Comparison of ENCODE assay signal across 11 mouse cellular contexts in genomic region chr10:78129423-78129822, GRCm38 (mm10). TPM values are rescaled to one million over a fixed set of nuclear protein-coding genes. Genes with fewer than 3 reads are reported as not detected.
A peak's percentile ranks its signal among the peaks of the same experiment; 100 is the strongest.
DNase-seq lines count a peak whose midpoint lies in the region; ATAC-seq and TF ChIP-seq lines count a peak whose summit lies in the region.
"Had no signal": no experiment of that assay in that cellular context is flagged by ENCODE, and none has a peak within 500 bp of the region (broad histone marks: within the 10 kb centered on the region; RNA-seq: fewer than 3 reads in every experiment).

No protein-coding gene starts in this region.

- H3K79me2 ChIP-seq in heart, adult 2 months (replicated peaks; ENCODE audit: control insufficient read depth, insufficient read depth, low read length), result no peaks in the 10 kb centered on the region

- peak; percentile 5; the same call in 1 of the 2 replicates for ATAC-seq in limb, embryonic 13.5 days (ENCODE audit: low FRiP score, low read depth)
- ATAC-seq in intestine, embryonic 16.5 days, result no peak
- ATAC-seq: activated CD4-positive, CD25-positive, alpha-beta regulatory T cell, adult 4 months had no signal

- no peak for TF ChIP-seq POLR2A in heart, adult 2 months (IDR thresholded peaks at IDR 0.05; ENCODE audit: insufficient read depth, low read depth, low read length)

- no peak for TF ChIP-seq CTCF in heart, adult 2 months (IDR thresholded peaks at IDR 0.05)

- H3K27me3 ChIP-seq in heart, adult 2 months (ENCODE audit: control insufficient read depth, insufficient read depth, low read length), result no peaks in the 10 kb centered on the region; the same call in 1 of the 2 replicates
- H3K27me3 ChIP-seq in limb, embryonic 13.5 days, result no peaks in the 10 kb centered on the region
- H3K27me3 ChIP-seq in limb, embryonic 10.5 days (ENCODE audit: low read depth, poor library complexity, severe bottlenecking), result no peaks in the 10 kb centered on the region
- H3K27me3 ChIP-seq in intestine, embryonic 16.5 days (replicated peaks; ENCODE audit: control insufficient read depth, insufficient read depth, low read length), result no peaks in the 10 kb centered on the region
- H3K27me3 ChIP-seq: embryonic facial prominence, embryonic 13.5 days had no signal

- peaks cover 23% of the 10 kb centered on the region for H3K4me1 ChIP-seq in heart, adult 2 months (ENCODE audit: control insufficient read depth, insufficient read depth, low read length)
- H3K4me1 ChIP-seq in limb, embryonic 13.5 days, result peaks cover 26% of the 10 kb centered on the region
- peaks cover 12% of the 10 kb centered on the region for H3K4me1 ChIP-seq in limb, embryonic 10.5 days
- H3K4me1 ChIP-seq in intestine, embryonic 16.5 days (ENCODE audit: control insufficient read depth, insufficient read depth, low read length), result peaks cover 2% of the 10 kb centered on the region

- H3K9me3 ChIP-seq in limb, embryonic 13.5 days, result no peaks in the 10 kb centered on the region
- no peaks in the 10 kb centered on the region for H3K9me3 ChIP-seq in limb, embryonic 10.5 days (replicated peaks)
- no peaks in the 10 kb centered on the region for H3K9me3 ChIP-seq in intestine, embryonic 16.5 days (ENCODE audit: control insufficient read depth, low read length)
- H3K9me3 ChIP-seq: embryonic facial prominence, embryonic 13.5 days; G1E had no signal

- no peak overlapping the region for H3K4me3 ChIP-seq in heart, adult 2 months
- no peak overlapping the region for H3K4me3 ChIP-seq in limb, embryonic 13.5 days
- no peak overlapping the region for H3K4me3 ChIP-seq in limb, embryonic 10.5 days
- H3K4me3 ChIP-seq in intestine, embryonic 16.5 days (ENCODE audit: low read length), result no peak overlapping the region
- H3K4me3 ChIP-seq: embryonic facial prominence, embryonic 13.5 days had no signal

- no peaks in the 10 kb centered on the region for H3K36me3 ChIP-seq in heart, adult 2 months (ENCODE audit: control insufficient read depth, insufficient read depth, low read length)
- H3K36me3 ChIP-seq in limb, embryonic 13.5 days, result no peaks in the 10 kb centered on the region
- H3K36me3 ChIP-seq in limb, embryonic 10.5 days, result no peaks in the 10 kb centered on the region
- H3K36me3 ChIP-seq in intestine, embryonic 16.5 days (ENCODE audit: control insufficient read depth, insufficient read depth, low read length), result no peaks in the 10 kb centered on the region
- H3K36me3 ChIP-seq: embryonic facial prominence, embryonic 13.5 days; G1E had no signal

- TF ChIP-seq EP300 in heart, adult 2 months (IDR thresholded peaks at IDR 0.05; ENCODE audit: insufficient read depth, low read depth, low read length), result no peak

- WGBS in heart, adult 2 months, result 30% methylated on average over 11 of the region's 11 CpGs
- WGBS in limb, embryonic 13.5 days, result 33% methylated on average over 11 of the region's 11 CpGs
- WGBS in limb, embryonic 10.5 days, result 42% methylated on average over 11 of the region's 11 CpGs
- WGBS in intestine, embryonic 16.5 days, result 52% methylated on average over 11 of the region's 11 CpGs

- peak; percentile 59 for DNase-seq in adrenal gland, postnatal 14 days
- no peak for DNase-seq in adrenal gland, adult (ENCODE audit: inconsistent age in 2 of 2, low spot score in 1 of 2)
- DNase-seq in heart, adult 2 months, result peak; percentile 61 to 64
- no peak for DNase-seq in heart, postnatal 25 days (ENCODE audit: low spot score)
- no peak for DNase-seq in limb, embryonic 10.5 days (ENCODE audit: low spot score)
- peak; percentile 58 to 64 for DNase-seq in heart, postnatal 14 days

- no peak overlapping the region for H3K4me2 ChIP-seq in limb, embryonic 13.5 days (replicated peaks)
- no peak overlapping the region for H3K4me2 ChIP-seq in intestine, embryonic 16.5 days (ENCODE audit: low read depth, low read length)
- H3K4me2 ChIP-seq: embryonic facial prominence, embryonic 13.5 days had no signal

- intact Hi-C loops in heart, adult 2 months (cut with DNase I), result no loop called here
- intact Hi-C loops in heart, postnatal 25 days (cut with DNase I), result no loop called here
- intact Hi-C loops in heart, postnatal 14 days (cut with DNase I), result no loop called here

- H3K27ac ChIP-seq in heart, adult 2 months, result peak overlapping the region; percentile 51
- H3K27ac ChIP-seq in limb, embryonic 13.5 days, result no peak overlapping the region
- no peak overlapping the region for H3K27ac ChIP-seq in limb, embryonic 10.5 days
- H3K27ac ChIP-seq in intestine, embryonic 16.5 days (ENCODE audit: low read length), result no peak overlapping the region

- no peak overlapping the region for H3K9ac ChIP-seq in heart, adult 2 months (ENCODE audit: low read depth, low read length)
- H3K9ac ChIP-seq in limb, embryonic 13.5 days, result no peak overlapping the region
- no peak overlapping the region for H3K9ac ChIP-seq in intestine, embryonic 16.5 days (ENCODE audit: low read depth, low read length)
- H3K9ac ChIP-seq: embryonic facial prominence, embryonic 13.5 days had no signal

RNA-seq across cellular contexts. Expression of gene D10Jhu81e, which starts 40.2 kb away (rescaled TPM):
- 249 and 251 TPM in 2 replicates for total RNA-seq in adrenal gland, postnatal 14 days (2021)
- total RNA-seq in heart, adult 2 months (2021), result 100 to 1,000 TPM; 552 to 639 TPM
- polyA plus RNA-seq in heart, adult 2 months (2012; rRNA removed), result 393 and 410 TPM in 2 replicates
- total RNA-seq in heart, postnatal 25 days (2021), result 100 to 1,000 TPM; 500 to 510 TPM
- 34.7 and 34.8 TPM in 2 replicates for polyA plus RNA-seq in limb, embryonic 13.5 days (2015; fragmentation: Nextera tagmentation; extraction: Ambion mirVana)
- 19.9 and 20.3 TPM in 2 replicates for polyA plus RNA-seq in limb, embryonic 10.5 days (2016; fragmentation: Nextera tagmentation; extraction: Ambion mirVana)
- 100 to 1,000 TPM; 380 to 389 TPM for total RNA-seq in heart, postnatal 14 days (2021)
- 43.8 and 45.7 TPM in 2 replicates for polyA plus RNA-seq in intestine, embryonic 16.5 days (2015; fragmentation: Nextera tagmentation; extraction: Ambion mirVana)

RNA-seq across cellular contexts. Expression of gene Pwp2, which starts 55.5 kb away (rescaled TPM):
- total RNA-seq in adrenal gland, postnatal 14 days (2021), result 16.5 and 17.9 TPM in 2 replicates
- 10 to 100 TPM; 10.0 to 10.8 TPM for total RNA-seq in heart, adult 2 months (2021)
- 7.8 and 10.5 TPM in 2 replicates for polyA plus RNA-seq in heart, adult 2 months (2012; rRNA removed)
- 1 to 10 TPM; 8.4 to 9.3 TPM for total RNA-seq in heart, postnatal 25 days (2021)
- polyA plus RNA-seq in limb, embryonic 13.5 days (2015; fragmentation: Nextera tagmentation; extraction: Ambion mirVana), result 21.1 and 22.5 TPM in 2 replicates
- polyA plus RNA-seq in limb, embryonic 10.5 days (2016; fragmentation: Nextera tagmentation; extraction: Ambion mirVana), result 35.0 and 38.6 TPM in 2 replicates
- total RNA-seq in heart, postnatal 14 days (2021), result 1 to 10 TPM; 7.0 to 8.2 TPM
- 15.5 TPM in 2 replicates for polyA plus RNA-seq in intestine, embryonic 16.5 days (2015; fragmentation: Nextera tagmentation; extraction: Ambion mirVana)

Comparison
In these comparisons a context has a peak if more than half of its experiments do, and no peak if none do; other contexts are left out.
1. DNase-seq: peak in adrenal gland, postnatal 14 days (single experiment), heart, adult 2 months (2 of 2) and heart, postnatal 14 days (2 of 2); none in adrenal gland, adult (0 of 2), heart, postnatal 25 days (single experiment) and limb, embryonic 10.5 days (single experiment).